Mouse (Mus musculus) limb, embryonic 12.5 days (tissue): ENCODE data around the gene Gper1. TPM values are rescaled to one million over a fixed set of nuclear protein-coding genes. Genes with fewer than 3 reads are reported as not detected.

Source experiments
- ATAC-seq: fragments of 200-750 bp; cut with Nextera tagmentation; 2 replicates; pipeline ENCODE4 v1.8.0; 2017; ENCODE audit warnings: low read depth, moderate TSS enrichment; ENCODE audit not compliant: insufficient number of reproducible peaks, insufficient read depth, low FRiP score, low TSS enrichment
- H3K27ac ChIP-seq: fragments of 300-500 bp; sonication (generic); 2 replicates; pipeline ENCODE4 v1.5.1; 2016; ENCODE audit warnings: mild to moderate bottlenecking, moderate library complexity
- H3K27me3 ChIP-seq: fragments of 300-500 bp; sonication (generic); 2 replicates; pipeline ENCODE4 v1.6.1; 2016; ENCODE audit warnings: mild to moderate bottlenecking, moderate library complexity
- H3K36me3 ChIP-seq: fragments of 300-500 bp; sonication (generic); 2 replicates; pipeline ENCODE4 v1.6.1; 2016; ENCODE audit warnings: mild to moderate bottlenecking, moderate library complexity
- H3K4me1 ChIP-seq: fragments of 300-500 bp; sonication (generic); replicated peaks from 2 replicates; pipeline ENCODE4 v1.6.1; 2016
- H3K4me2 ChIP-seq: fragments of 300-500 bp; sonication (generic); 2 replicates; pipeline ENCODE4 v1.6.1; 2016; ENCODE audit warnings: mild to moderate bottlenecking, moderate library complexity
- H3K4me3 ChIP-seq: fragments of 300-500 bp; sonication (generic); replicated peaks from 2 replicates; pipeline ENCODE4 v1.5.1; 2016; ENCODE audit warnings: mild to moderate bottlenecking
- H3K9ac ChIP-seq: fragments of 300-500 bp; sonication (generic); replicated peaks from 2 replicates; pipeline ENCODE4 v1.6.1; 2016; ENCODE audit warnings: mild to moderate bottlenecking, moderate library complexity
- H3K9me3 ChIP-seq: fragments of 300-500 bp; sonication (generic); 2 replicates; pipeline ENCODE4 v1.6.1; 2016; ENCODE audit warnings: mild to moderate bottlenecking, moderate library complexity
- WGBS: fragments of 180-500 bp; shearing (Covaris S2); methylation state at CpG from one replicate; pipeline ENCODE4 v1.1.7; 2016; 5-methylcytosine and 5-hydroxymethylcytosine counted together
- polyA plus RNA-seq: library from polyadenylated mRNA; unstranded; fragments of >200 nt; fragmentation: Nextera tagmentation; extraction: Ambion mirVana; gene quantifications from 2 replicates; pipeline ENCODE4 v1.2.1, GENCODE M21; 2016

Gper1 gene
- polyA plus RNA-seq, 1 experiment from 2014 or later, result 1.7 TPM

DNA sequence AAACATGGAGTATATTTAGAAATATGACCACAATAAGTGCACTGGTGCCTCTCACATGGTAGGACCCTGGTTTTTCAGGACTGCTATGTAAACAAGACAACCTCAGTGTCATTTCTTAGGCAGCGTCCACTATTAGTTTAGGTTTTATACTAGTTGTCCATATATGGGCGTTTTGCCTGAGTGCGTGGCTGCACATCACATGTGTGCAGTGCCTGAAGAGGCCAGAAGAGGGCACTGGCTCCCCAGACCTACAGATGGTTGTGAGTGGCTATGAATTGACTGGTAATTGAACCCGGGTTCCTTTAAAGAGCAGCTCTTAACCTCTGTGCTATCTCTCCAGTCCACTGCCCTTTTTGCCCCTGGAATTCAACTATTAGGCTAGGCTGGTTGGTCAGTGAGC lies 6.0 kb upstream of the Gper1 start:
- Histone ChIP-seq H3K4me3 (no peak overlapping the region), H3K27me3 (no peaks in the 10 kb centered on the region), H3K9ac (no peak overlapping the region), H3K27ac (no peak overlapping the region), H3K36me3 (peaks cover 3% of the 10 kb centered on the region; the same call in 1 of the 2 replicates), H3K9me3 (peaks cover 6% of the 10 kb centered on the region; the same call in 1 of the 2 replicates), H3K4me2 (no peak overlapping the region), H3K4me1 (peaks cover 40% of the 10 kb centered on the region)
- 95% methylated on average over 4 of the region's 4 CpGs for WGBS
- ATAC-seq, result no peak

DNA sequence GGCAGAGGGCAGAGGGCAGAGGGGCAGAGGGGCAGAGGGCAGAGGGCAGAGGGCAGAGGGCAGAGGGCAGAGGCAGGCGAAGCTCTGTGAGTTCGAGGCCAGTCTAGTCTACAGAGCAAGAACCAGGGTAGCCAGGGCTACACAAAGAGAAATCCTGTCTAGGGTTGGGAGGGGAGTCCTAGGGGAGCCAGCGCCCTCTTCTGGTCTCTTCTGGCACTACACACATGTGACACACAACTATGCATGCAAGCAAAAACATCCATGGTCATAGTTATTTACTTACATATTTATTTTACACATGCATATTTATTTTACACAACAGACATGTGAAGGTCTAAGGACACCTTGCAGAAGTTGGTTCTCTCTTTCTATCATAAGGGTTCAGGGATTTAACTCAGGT lies 5.5 kb upstream of the Gper1 start:
- peaks cover 6% of the 10 kb centered on the region; the same call in 1 of the 2 replicates for H3K9me3 ChIP-seq
- H3K27me3 ChIP-seq, result no peaks in the 10 kb centered on the region
- 86% methylated on average over 3 of the region's 3 CpGs for WGBS
- peaks cover 44% of the 10 kb centered on the region for H3K4me1 ChIP-seq
- H3K9ac ChIP-seq, result no peak overlapping the region
- H3K27ac ChIP-seq, result no peak overlapping the region
- no peak for ATAC-seq
- H3K4me2 ChIP-seq, result no peak overlapping the region
- peaks cover 3% of the 10 kb centered on the region; the same call in 1 of the 2 replicates for H3K36me3 ChIP-seq
- H3K4me3 ChIP-seq, result no peak overlapping the region

- H3K4me3 ChIP-seq, result no peak overlapping the region
- peaks cover 46% of the 10 kb centered on the region for H3K4me1 ChIP-seq
- no peaks in the 10 kb centered on the region for H3K27me3 ChIP-seq
- H3K9me3 ChIP-seq, result peaks cover 6% of the 10 kb centered on the region; the same call in 1 of the 2 replicates
- peak overlapping the region; percentile 1; the same call in 1 of the 2 replicates for H3K27ac ChIP-seq
- H3K36me3 ChIP-seq, result peaks cover 3% of the 10 kb centered on the region; the same call in 1 of the 2 replicates
- ATAC-seq, result no peak
- WGBS, result 59% methylated on average over 2 of the region's 2 CpGs
- H3K4me2 ChIP-seq, result no peak overlapping the region
- no peak overlapping the region for H3K9ac ChIP-seq
Observed at GRCm38 (mm10) chr5:139418110-139418509, 4.8 kb upstream of the Gper1 start.

DNA sequence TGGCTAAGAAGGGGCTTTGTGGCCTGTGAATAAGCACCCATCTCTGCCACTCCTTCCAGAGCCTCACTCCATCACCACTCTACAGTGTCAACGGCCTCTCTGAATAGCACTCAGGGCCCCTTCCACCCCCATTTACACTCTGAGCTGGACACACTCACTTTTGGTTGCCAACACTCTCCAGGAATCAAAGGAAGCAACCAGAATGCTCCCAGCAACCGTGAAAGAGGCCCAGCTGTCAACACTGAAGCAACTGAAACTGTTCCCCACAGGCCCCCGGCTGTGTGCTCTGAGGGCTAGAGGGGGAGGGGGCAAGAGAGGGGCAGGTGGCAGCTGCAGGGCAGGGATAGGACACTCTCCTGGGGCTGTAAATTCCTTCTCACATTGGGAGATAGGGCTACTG lies 4.3 kb upstream of the Gper1 start:
- Histone ChIP-seq H3K36me3 (peaks cover 3% of the 10 kb centered on the region; the same call in 1 of the 2 replicates), H3K9ac (no peak overlapping the region), H3K9me3 (peaks cover 6% of the 10 kb centered on the region; the same call in 1 of the 2 replicates), H3K27ac (peak overlapping the region; percentile 1; the same call in 1 of the 2 replicates), H3K4me2 (no peak overlapping the region), H3K4me3 (no peak overlapping the region), H3K27me3 (no peaks in the 10 kb centered on the region), H3K4me1 (peaks cover 46% of the 10 kb centered on the region)
- ATAC-seq, result no peak
- 17% methylated on average over 3 of the region's 3 CpGs for WGBS

DNA sequence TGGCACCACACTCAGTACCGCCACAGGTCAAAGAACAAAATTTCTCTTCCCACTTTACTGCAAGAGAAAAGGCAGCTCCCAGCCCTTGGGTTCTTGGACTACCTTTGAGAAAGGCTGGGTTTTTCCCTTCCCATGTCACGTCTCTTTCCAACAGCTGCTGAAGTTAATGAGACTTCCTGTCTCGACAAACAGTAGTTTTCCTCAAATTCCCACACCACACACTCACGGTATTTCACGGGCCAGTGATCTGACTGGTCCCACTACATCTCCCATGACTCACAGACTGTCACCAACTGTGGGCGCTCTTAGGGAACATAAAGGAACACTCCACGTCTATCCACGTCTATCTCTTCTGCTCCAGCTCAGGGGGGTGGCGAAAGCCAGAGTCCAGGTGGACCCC lies 2.2 kb downstream of the Gper1 start:
- 0 out of 2 replicates have a peak, but pooled peaks cover 11% of the 10 kb centered on the region for H3K36me3 ChIP-seq
- H3K27ac ChIP-seq, result 0 out of 2 replicates have a peak overlapping the region, but pooled peaks have one; percentile 29
- H3K27me3 ChIP-seq, result no peaks in the 10 kb centered on the region
- H3K4me1 ChIP-seq, result peaks cover 43% of the 10 kb centered on the region
- no peak for ATAC-seq
- H3K9me3 ChIP-seq, result no peaks in the 10 kb centered on the region
- WGBS, result 67% methylated on average over 9 of the region's 9 CpGs
- no peak overlapping the region for H3K9ac ChIP-seq
- H3K4me3 ChIP-seq, result no peak overlapping the region
- H3K4me2 ChIP-seq, result no peak overlapping the region

- 89% methylated on average over 9 of the region's 9 CpGs for WGBS
- no peak overlapping the region for H3K4me3 ChIP-seq
- ATAC-seq, result no peak
- H3K36me3 ChIP-seq, result 0 out of 2 replicates have a peak, but pooled peaks cover 11% of the 10 kb centered on the region
- H3K27ac ChIP-seq, result no peak overlapping the region
- peaks cover 49% of the 10 kb centered on the region for H3K4me1 ChIP-seq
- H3K27me3 ChIP-seq, result no peaks in the 10 kb centered on the region
- no peak overlapping the region for H3K9ac ChIP-seq
- no peaks in the 10 kb centered on the region for H3K9me3 ChIP-seq
- no peak overlapping the region for H3K4me2 ChIP-seq
Observed at GRCm38 (mm10) chr5:139427001-139427400, 4.0 kb downstream of the Gper1 start.

DNA sequence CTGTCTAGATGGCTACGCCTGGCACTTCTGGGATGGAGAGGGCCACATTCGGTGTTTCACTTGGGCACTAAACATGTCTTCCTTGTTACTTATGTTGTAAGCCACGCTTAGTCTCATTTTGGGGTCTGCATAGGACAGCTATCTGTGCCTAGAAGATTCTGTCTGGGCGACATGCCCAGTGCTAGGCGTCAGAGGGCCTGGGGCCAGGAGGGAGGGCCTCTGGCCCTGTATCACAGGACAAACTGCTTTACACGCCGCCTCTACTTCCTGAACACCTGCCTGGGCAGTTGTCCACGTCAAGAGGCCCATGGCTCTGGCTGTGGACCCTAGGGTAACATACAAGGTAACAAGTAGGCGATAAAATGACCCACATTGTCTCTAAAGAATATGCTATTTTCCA lies 5.0 kb downstream of the Gper1 start:
- Histone ChIP-seq H3K9ac (no peak overlapping the region), H3K27ac (no peak overlapping the region), H3K4me1 (peaks cover 40% of the 10 kb centered on the region), H3K27me3 (no peaks in the 10 kb centered on the region), H3K4me3 (no peak overlapping the region), H3K4me2 (no peak overlapping the region), H3K9me3 (no peaks in the 10 kb centered on the region), H3K36me3 (0 out of 2 replicates have a peak, but pooled peaks cover 11% of the 10 kb centered on the region)
- ATAC-seq, result no peak
- 79% methylated on average over 9 of the region's 9 CpGs for WGBS

DNA sequence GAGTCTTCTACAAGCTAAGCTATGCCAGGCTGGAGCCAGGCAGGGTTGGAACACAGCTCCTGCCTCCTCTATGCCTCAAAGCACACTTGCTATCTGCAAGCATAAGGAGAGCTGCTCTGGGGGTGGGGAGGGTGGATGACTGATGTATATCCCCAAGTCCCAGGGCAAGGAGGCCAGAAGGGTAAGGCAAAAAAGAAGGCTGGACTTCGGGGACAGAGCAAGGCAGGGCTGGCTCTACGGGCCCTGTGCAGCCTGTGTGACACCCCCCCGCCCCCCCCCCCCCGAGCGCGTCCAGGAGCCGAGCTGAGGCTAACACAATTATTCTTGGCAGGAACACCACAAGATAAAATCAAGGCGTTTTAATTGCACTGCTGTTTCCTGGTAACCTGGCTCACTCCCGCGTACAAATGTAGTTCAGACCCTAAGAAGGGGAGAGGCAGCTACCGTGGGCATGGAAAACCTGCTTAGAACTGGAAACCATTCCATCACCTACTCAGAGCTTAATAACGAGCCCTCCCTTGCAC lies 6.9 kb downstream of the Gper1 start:
- H3K27ac ChIP-seq, result 0 out of 2 replicates have a peak overlapping the region, but pooled peaks have one; percentile 17

DNA sequence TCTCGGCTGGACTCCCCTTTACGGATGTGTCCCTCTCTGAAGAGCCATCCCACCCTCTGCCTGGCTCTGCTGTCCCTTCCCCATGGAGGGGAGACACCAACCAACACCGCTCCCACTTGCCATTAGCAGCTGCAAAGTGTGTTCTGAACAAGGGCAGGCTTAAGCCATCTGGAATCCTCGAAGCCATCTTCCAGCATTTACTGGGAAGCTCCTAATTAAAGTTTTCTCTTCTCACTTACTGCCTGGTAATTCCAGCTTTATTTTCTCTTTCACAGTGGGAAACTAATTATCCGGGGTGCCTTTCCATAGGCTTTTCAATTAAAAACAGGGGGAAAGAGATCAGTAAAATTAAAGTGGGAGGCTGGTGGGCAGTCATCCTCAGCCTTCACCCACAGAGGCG lies 9.4 kb downstream of the Gper1 start:
- H3K27me3 ChIP-seq, result no peaks in the 10 kb centered on the region
- H3K4me3 ChIP-seq, result no peak overlapping the region
- WGBS, result 65% methylated on average over 6 of the region's 6 CpGs
- 0 out of 2 replicates have a peak overlapping the region, but pooled peaks have one; percentile 2 for H3K9ac ChIP-seq
- H3K4me2 ChIP-seq, result no peak overlapping the region
- ATAC-seq, result no peak
- no peaks in the 10 kb centered on the region for H3K9me3 ChIP-seq
- H3K4me1 ChIP-seq, result peaks cover 38% of the 10 kb centered on the region
- H3K36me3 ChIP-seq, result no peaks in the 10 kb centered on the region; the same call in 1 of the 2 replicates
- H3K27ac ChIP-seq, result no peak overlapping the region

More for the DNA sequence above, 6.9 kb downstream of the Gper1 start:
- Histone ChIP-seq H3K9ac (no peak overlapping the region), H3K36me3 (peaks cover 11% of the 10 kb centered on the region; the same call in 1 of the 2 replicates), H3K4me2 (no peak overlapping the region), H3K4me3 (no peak overlapping the region), H3K27me3 (no peaks in the 10 kb centered on the region), H3K9me3 (no peaks in the 10 kb centered on the region), H3K4me1 (peaks cover 41% of the 10 kb centered on the region)
- 25% methylated on average over 12 of the region's 12 CpGs for WGBS
- no peak for ATAC-seq

- H3K9ac ChIP-seq, result 0 out of 2 replicates have a peak overlapping the region, but pooled peaks have one; percentile 2
- peaks cover 37% of the 10 kb centered on the region for H3K4me1 ChIP-seq
- 67% methylated on average over 7 of the region's 7 CpGs for WGBS
- H3K36me3 ChIP-seq, result no peaks in the 10 kb centered on the region; the same call in 1 of the 2 replicates
- ATAC-seq, result no peak
- no peaks in the 10 kb centered on the region for H3K9me3 ChIP-seq
- H3K4me3 ChIP-seq, result no peak overlapping the region
- no peak overlapping the region for H3K4me2 ChIP-seq
- H3K27me3 ChIP-seq, result no peaks in the 10 kb centered on the region
- no peak overlapping the region for H3K27ac ChIP-seq
Observed at GRCm38 (mm10) chr5:139432747-139433508, 10.0 kb downstream of the Gper1 start.

- no peak for ATAC-seq
- H3K4me2 ChIP-seq, result no peak overlapping the region
- H3K9me3 ChIP-seq, result no peaks in the 10 kb centered on the region
- WGBS, result 80% methylated on average over 9 of the region's 9 CpGs
- H3K27ac ChIP-seq, result peak overlapping the region; percentile 14; the same call in 1 of the 2 replicates
- H3K4me3 ChIP-seq, result no peak overlapping the region
- H3K36me3 ChIP-seq, result no peaks in the 10 kb centered on the region; the same call in 1 of the 2 replicates
- no peaks in the 10 kb centered on the region for H3K27me3 ChIP-seq
- H3K4me1 ChIP-seq, result peaks cover 35% of the 10 kb centered on the region
- no peak overlapping the region for H3K9ac ChIP-seq
Observed at GRCm38 (mm10) chr5:139433842-139434568, 11.1 kb downstream of the Gper1 start.
